Mouse (Mus musculus) myocyte (in vitro differentiated cells): ENCODE data around the gene Prss54. TPM values are rescaled to one million over a fixed set of nuclear protein-coding genes. Genes with fewer than 3 reads are reported as not detected.
A peak's percentile ranks its signal among the peaks of the same experiment; 100 is the strongest.

Experiments
- H3K27me3 ChIP-seq: one replicate; pipeline ENCODE4 v1.6.1; 2011; ENCODE audit not compliant: control insufficient read depth, insufficient read depth, insufficient read length
- H3K36me3 ChIP-seq: one replicate; pipeline ENCODE4 v1.6.1; 2011; ENCODE audit not compliant: control insufficient read depth, insufficient read depth
- H3K4me2 ChIP-seq: one replicate; pipeline ENCODE4 v1.6.1; 2011; ENCODE audit warnings: low read depth, control low read depth
- H3K4me3 ChIP-seq: one replicate; pipeline ENCODE4 v1.5.1; 2011; ENCODE audit warnings: mild to moderate bottlenecking, control low read depth, moderate library complexity
- H3K79me2 ChIP-seq: one replicate; pipeline ENCODE4 v1.6.1; 2011; ENCODE audit not compliant: control insufficient read depth, insufficient read depth
- H3ac ChIP-seq: one replicate; pipeline ENCODE4 v1.6.1; 2011; ENCODE audit not compliant: control insufficient read depth, insufficient read length
- CEBPB ChIP-seq: IDR thresholded peaks from 2 replicates; pipeline ENCODE4 v1.6.1; 2011; ENCODE audit warnings: mild to moderate bottlenecking, moderate library complexity; ENCODE audit not compliant: poor library complexity, insufficient read depth, severe bottlenecking
- E2F4 ChIP-seq: IDR thresholded peaks from one replicate; pipeline ENCODE4 v1.6.1; 2011; ENCODE audit warnings: mild to moderate bottlenecking, control low read depth, moderate library complexity; ENCODE audit not compliant: insufficient read depth
- MAX ChIP-seq: IDR thresholded peaks from one replicate; pipeline ENCODE4 v1.6.1; 2011; ENCODE audit warnings: low read depth, mild to moderate bottlenecking, control low read depth
- MYOD1 ChIP-seq, 3 experiments: IDR thresholded peaks; one replicate each; pipeline ENCODE4 v1.6.1; 2011; ENCODE audit warnings: control low read depth in 2 of 3, low read depth in 2 of 3, mild to moderate bottlenecking in 2 of 3, moderate library complexity in 1 of 3; ENCODE audit not compliant: insufficient read length in 2 of 3, control insufficient read depth in 1 of 3
- MYOG ChIP-seq, 3 experiments: IDR thresholded peaks; one replicate each; pipeline ENCODE4 v1.6.1; 2011; ENCODE audit warnings: control low read depth in 2 of 3, low read depth in 2 of 3, mild to moderate bottlenecking in 2 of 3; ENCODE audit not compliant: insufficient read length in 2 of 3, control insufficient read depth in 1 of 3, insufficient read depth in 1 of 3
- POLR2A ChIP-seq: IDR thresholded peaks from one replicate; pipeline ENCODE4 v1.6.1; 2011; ENCODE audit warnings: low read depth, mild to moderate bottlenecking, control low read depth, moderate library complexity; ENCODE audit not compliant: insufficient read length
- POLR2AphosphoS2 ChIP-seq: IDR thresholded peaks from one replicate; pipeline ENCODE4 v1.6.1; 2011; ENCODE audit warnings: low read depth, control low read depth; ENCODE audit not compliant: insufficient read length
- REST ChIP-seq: IDR thresholded peaks from one replicate; pipeline ENCODE4 v1.6.1; 2011; ENCODE audit warnings: mild to moderate bottlenecking, control low read depth, moderate library complexity; ENCODE audit not compliant: insufficient read depth, insufficient read length
- SRF ChIP-seq: IDR thresholded peaks from one replicate; pipeline ENCODE4 v1.6.1; 2011; ENCODE audit warnings: low read depth; ENCODE audit not compliant: control insufficient read depth, insufficient read length
- TCF12 ChIP-seq: IDR thresholded peaks from one replicate; pipeline ENCODE4 v1.6.1; 2011; ENCODE audit warnings: mild to moderate bottlenecking, control low read depth; ENCODE audit not compliant: poor library complexity, insufficient read depth, severe bottlenecking
- TCF3 ChIP-seq: IDR thresholded peaks from one replicate; pipeline ENCODE4 v1.6.1; 2011; ENCODE audit warnings: low read depth, control low read depth; ENCODE audit not compliant: insufficient read length
- USF1 ChIP-seq: IDR thresholded peaks from one replicate; pipeline ENCODE4 v1.6.1; 2011; ENCODE audit warnings: low read depth, mild to moderate bottlenecking, control low read depth, moderate library complexity
- polyA plus RNA-seq: library from polyadenylated mRNA; unstranded; fragments of >200 nt; fragmentation: generic; extraction: Trizol; gene quantifications from one replicate; pipeline ENCODE4 v1.2.1, GENCODE M21; 2012; ENCODE audit warnings: missing spikeins

Prss54 gene
- polyA plus RNA-seq, 1 experiment = not detected

DNA sequence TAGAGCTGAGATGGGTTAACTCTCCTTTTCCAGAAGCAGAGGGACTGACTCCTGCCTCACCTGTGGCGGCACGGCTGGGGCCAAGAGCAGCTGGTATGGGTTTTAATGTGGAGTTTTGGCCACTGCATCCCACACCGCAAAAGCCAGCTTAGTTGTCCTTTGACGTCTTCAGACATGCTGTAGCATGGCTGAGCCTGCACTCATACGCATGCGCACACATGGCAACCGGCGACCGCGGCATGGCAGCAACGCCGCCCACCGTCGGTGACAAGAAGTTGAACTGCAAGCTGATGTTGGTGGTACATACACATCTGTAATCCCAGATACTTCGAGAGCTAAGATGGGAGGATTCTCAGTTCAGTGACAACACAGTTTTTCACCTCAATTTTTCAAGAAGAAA lies 25.2 kb upstream of the Prss54 start:
- Histone ChIP-seq H3K4me3 (no peak overlapping the region), H3ac (no peak overlapping the region), H3K36me3 (no peaks in the 10 kb centered on the region), H3K79me2 (no peaks in the 10 kb centered on the region), H3K4me2 (no peak overlapping the region), H3K27me3 (no peaks in the 10 kb centered on the region)
- no peak for TF ChIP-seq MYOD1 (IDR thresholded peaks at IDR 0.05; ENCODE audit: control insufficient read depth in 1 of 3, insufficient read length in 2 of 3, low read depth in 2 of 3)
- TF ChIP-seq E2F4 = no peak
- TF ChIP-seq USF1 = no peak
- no peak for TF ChIP-seq MYOG (IDR thresholded peaks at IDR 0.05; ENCODE audit: control insufficient read depth in 1 of 3, insufficient read depth in 1 of 3, insufficient read length in 2 of 3, low read depth in 2 of 3)
- TF ChIP-seq POLR2AphosphoS2 = no peak
- TF ChIP-seq POLR2A = no peak
- no peak for TF ChIP-seq CEBPB
- TF ChIP-seq REST = no peak
- no peak for TF ChIP-seq TCF12
- TF ChIP-seq SRF = no peak
- TF ChIP-seq TCF3 = no peak
- no peak for TF ChIP-seq MAX

DNA sequence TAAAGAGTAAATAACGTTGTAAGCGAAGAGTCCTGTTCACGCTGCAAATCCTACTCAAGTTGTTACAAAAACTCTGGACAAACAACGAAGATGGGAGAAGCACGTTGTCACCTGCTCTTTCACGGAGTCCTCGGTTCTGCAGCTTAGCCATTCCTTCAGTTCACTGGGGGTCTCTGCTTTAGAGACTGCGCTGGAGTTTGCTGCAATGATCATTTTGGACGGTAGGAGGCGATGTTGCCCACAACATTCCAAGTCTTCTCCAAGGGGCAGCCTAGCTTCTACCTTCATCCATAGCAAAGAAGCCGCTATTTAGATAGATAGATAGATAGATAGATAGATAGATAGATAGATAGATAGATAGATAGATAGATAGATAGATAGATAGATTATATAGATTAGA lies 23.7 kb upstream of the Prss54 start:
- H3K27me3 ChIP-seq = no peaks in the 10 kb centered on the region
- H3K79me2 ChIP-seq = no peaks in the 10 kb centered on the region
- H3K36me3 ChIP-seq = no peaks in the 10 kb centered on the region
- peak overlapping the region; percentile 1 for H3K4me2 ChIP-seq
- no peak overlapping the region for H3ac ChIP-seq
- no peak overlapping the region for H3K4me3 ChIP-seq
- no peak for TF ChIP-seq E2F4
- no peak for TF ChIP-seq POLR2AphosphoS2
- TF ChIP-seq MYOG (IDR thresholded peaks at IDR 0.05; ENCODE audit: control insufficient read depth in 1 of 3, insufficient read depth in 1 of 3, insufficient read length in 2 of 3, low read depth in 2 of 3) = no peak
- TF ChIP-seq REST = no peak
- no peak for TF ChIP-seq TCF12
- no peak for TF ChIP-seq SRF
- TF ChIP-seq MAX = no peak
- no peak for TF ChIP-seq TCF3
- TF ChIP-seq POLR2A = no peak
- TF ChIP-seq MYOD1 (IDR thresholded peaks at IDR 0.05; ENCODE audit: control insufficient read depth in 1 of 3, insufficient read length in 2 of 3, low read depth in 2 of 3) = no peak
- TF ChIP-seq USF1 = no peak
- TF ChIP-seq CEBPB = no peak

DNA sequence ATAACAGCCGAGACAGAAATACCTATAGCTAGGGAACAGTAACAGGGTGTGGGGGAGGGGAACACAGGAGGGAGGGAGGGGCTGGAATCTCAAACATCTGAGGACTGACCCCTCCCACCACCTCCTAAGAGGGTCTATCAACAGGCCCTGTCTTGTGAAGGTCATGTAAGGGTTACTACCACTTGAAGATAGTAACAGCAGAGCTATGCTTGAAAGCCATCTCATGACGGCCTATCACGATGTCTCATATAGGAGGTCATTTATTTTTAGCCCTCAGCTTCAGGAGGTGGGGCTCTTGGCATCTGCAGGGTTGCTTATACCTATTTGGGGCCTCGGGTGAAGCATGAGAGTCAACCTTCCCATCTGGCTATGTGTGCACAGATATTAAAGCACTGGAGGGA lies 20.7 kb upstream of the Prss54 start:
- TF ChIP-seq MYOG (IDR thresholded peaks at IDR 0.05; ENCODE audit: control insufficient read depth in 1 of 3, insufficient read depth in 1 of 3, insufficient read length in 2 of 3, low read depth in 2 of 3) (no peak), E2F4 (no peak), MAX (no peak), MYOD1 (IDR thresholded peaks at IDR 0.05; ENCODE audit: control insufficient read depth in 1 of 3, insufficient read length in 2 of 3, low read depth in 2 of 3) (no peak), REST (no peak), POLR2AphosphoS2 (no peak), POLR2A (no peak), USF1 (no peak), TCF3 (no peak), SRF (no peak), TCF12 (no peak), CEBPB (no peak)
- H3K4me2 ChIP-seq = no peak overlapping the region

DNA sequence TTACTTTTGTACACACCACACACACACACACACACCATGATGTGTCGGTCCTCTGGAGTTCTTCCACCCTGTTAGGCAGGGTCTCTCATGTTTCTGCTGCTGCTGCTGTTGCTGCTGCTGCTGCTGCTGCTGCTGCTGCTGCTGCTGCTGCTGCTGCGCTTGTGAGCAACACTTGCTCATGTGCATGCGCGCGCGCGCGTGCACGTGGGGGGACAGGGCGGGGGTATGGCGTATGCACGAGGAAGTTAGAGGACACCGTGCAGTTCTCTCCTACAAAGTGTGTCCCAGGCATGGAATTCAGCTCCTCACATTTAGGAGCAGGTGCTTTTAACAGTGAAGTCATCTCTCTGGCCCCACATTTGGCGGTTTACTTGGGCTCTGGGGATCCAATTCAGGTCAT lies 19.0 kb upstream of the Prss54 start:
- TF ChIP-seq TCF12 (no peak), POLR2AphosphoS2 (no peak), MYOG (IDR thresholded peaks at IDR 0.05; ENCODE audit: control insufficient read depth in 1 of 3, insufficient read depth in 1 of 3, insufficient read length in 2 of 3, low read depth in 2 of 3) (no peak), SRF (no peak), CEBPB (no peak), REST (no peak)
- no peaks in the 10 kb centered on the region for H3K36me3 ChIP-seq
- H3ac ChIP-seq = no peak overlapping the region
- no peak overlapping the region for H3K4me3 ChIP-seq
- no peaks in the 10 kb centered on the region for H3K27me3 ChIP-seq
- no peak overlapping the region for H3K4me2 ChIP-seq
- H3K79me2 ChIP-seq = no peaks in the 10 kb centered on the region

More for the DNA sequence above, 20.7 kb upstream of the Prss54 start:
- Histone ChIP-seq H3K79me2 (no peaks in the 10 kb centered on the region), H3K36me3 (no peaks in the 10 kb centered on the region), H3ac (no peak overlapping the region), H3K4me3 (no peak overlapping the region), H3K27me3 (no peaks in the 10 kb centered on the region)
